Mouse (Mus musculus): ENCODE measurements at regions not wholly inside any gene's neighbourhood (a gene's known extent, or its start where the extent isn't known, plus 50 kb on each side); places are given as distances from the start of the nearest gene placed in this dataset.
A peak's percentile ranks its signal among the peaks of the same experiment; 100 is the strongest.

DNA sequence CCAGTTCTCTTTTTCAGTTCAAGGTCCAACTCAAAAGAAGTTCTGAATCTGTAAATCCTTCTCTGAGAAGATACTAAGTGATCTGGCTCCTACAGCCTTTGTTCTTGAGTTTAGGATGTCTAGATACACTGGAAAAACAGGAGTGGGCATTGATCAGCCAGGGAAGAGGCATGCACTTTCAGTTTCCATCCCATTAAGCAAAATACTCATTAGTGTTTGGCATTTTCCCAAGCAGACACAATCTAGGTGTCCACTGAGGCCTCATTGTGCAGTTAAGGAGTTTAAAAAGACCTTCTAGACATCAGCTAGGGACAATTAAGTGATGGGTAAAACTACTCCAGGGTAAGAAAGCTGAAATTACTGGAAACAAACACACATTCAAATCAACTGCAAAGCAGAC lies 74.3 kb upstream of the Zfp770 start:
- ATAC-seq (replicated peaks; ENCODE audit: poor library complexity): no peak

DNA sequence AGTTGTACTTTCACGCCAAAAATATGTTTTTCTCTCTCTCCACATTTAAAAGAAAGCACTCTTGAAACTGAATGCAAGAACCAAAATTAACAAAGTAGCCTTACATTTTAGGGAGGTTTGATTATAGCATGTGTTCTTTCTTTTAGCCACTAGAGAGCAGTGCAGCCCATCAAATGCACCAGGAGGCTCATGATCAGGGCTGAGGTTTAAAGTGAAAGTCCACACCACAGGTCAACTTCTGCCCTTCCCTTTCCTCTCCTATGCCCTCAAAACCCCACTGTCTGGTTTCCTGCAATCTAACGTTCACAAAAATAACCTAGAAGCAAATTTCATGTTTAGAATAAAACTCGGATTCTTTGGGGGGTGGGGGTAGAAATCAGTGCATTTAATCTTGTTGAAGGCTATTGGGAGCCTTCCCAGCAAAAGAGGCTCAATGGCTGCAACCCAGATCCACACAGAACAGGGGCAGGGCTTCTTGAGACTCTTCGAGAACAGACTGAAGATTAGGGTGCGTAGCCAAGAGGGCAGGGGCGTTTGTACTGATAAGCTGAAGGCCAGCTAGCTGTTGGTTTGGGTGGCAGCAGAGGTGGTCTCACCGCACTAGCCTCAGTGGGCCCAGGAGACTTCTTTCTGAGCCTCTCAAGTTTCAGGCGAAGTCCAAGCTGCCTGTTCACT lies 59.3 kb upstream of the Zfp770 start:
- peak; percentile 99 for ATAC-seq (replicated peaks; ENCODE audit: poor library complexity)

DNA sequence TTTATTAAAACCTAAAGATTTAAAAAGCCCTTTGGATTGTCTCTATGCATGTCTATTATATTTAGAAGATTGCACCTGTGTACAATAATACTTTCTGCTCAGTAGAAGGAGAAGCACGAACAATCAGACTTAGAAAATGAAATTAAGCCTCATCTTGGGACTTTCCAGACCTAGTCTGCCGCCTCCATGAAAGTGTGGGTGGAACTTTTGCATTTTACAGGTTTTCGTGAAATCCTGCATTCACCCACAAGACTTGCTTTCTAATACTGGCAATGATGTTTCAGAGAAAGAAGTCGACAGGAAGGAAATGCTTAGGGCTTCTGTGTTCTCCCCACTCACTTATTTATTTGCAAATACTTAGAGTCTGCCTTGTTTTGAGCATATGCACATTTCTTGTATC lies 58.3 kb upstream of the Zfp770 start:
- no peak for ATAC-seq (replicated peaks; ENCODE audit: poor library complexity)
